Mouse (Mus musculus) heart, postnatal 14 days (tissue): ENCODE results near the gene Pyy. TPM values are rescaled to one million over a fixed set of nuclear protein-coding genes. Genes with fewer than 3 reads are reported as not detected.

Experiments used
- DNase-seq, 2 experiments: peaks; one replicate each; pipeline ENCODE4 v3.0.0; 2021 to 2022
- intact Hi-C: fragments of 180-260 bp; cut with DNase I; formaldehyde crosslinking; loops from one replicate; pipeline ENCODE4 v1.15.1; 2025
- total RNA-seq, 2 experiments: library from RNA; stranded (reverse); gene quantifications; 2 replicates each; pipeline ENCODE4 v1.2.3; 2021

Gene Pyy
- total RNA-seq, 2 experiments from 2014 or later = not detected

- intact Hi-C loops = no loop called here
- peak; percentile 61 to 72 for DNase-seq
These were observed 10.7 kb downstream of the Pyy start for GRCm38 (mm10) chr11:102096887-102097391.

GRCm38 (mm10) chr11:102096446-102096845 lies 11.2 kb downstream of the Pyy start:
- DNase-seq = no peak
- intact Hi-C loops = no loop called here

- intact Hi-C loops = no loop called here
- DNase-seq = no peak
These were observed 12.0 kb downstream of the Pyy start for GRCm38 (mm10) chr11:102095676-102096075.

GRCm38 (mm10) chr11:102089088-102089808 lies 18.4 kb downstream of the Pyy start:
- peak; percentile 36 to 68 for DNase-seq
- intact Hi-C loops = loop anchor here (2.0 kb wide), 1 partner anchor 28 kb away; no protein-coding TSS in a partner anchor

- intact Hi-C loops = loop anchor here (2.0 kb wide), 1 partner anchor 27 kb away; no protein-coding TSS in a partner anchor
- DNase-seq = peak; percentile 58 to 67
These were observed 19.4 kb downstream of the Pyy start, which contains the start of gene Mpp2 for GRCm38 (mm10) chr11:102087931-102088898. Gene Mpp2, minus strand, starts transcription at chr11:102088515.

- intact Hi-C loops = no loop called here
These were observed 20.4 kb downstream of the Pyy start for GRCm38 (mm10) chr11:102087081-102087751.

GRCm38 (mm10) chr11:102086331-102086730 lies 21.3 kb downstream of the Pyy start:
- no peak for DNase-seq
- intact Hi-C loops = no loop called here

More at GRCm38 (mm10) chr11:102087081-102087751, 20.4 kb downstream of the Pyy start:
- DNase-seq = peak; percentile 53 to 62

GRCm38 (mm10) chr11:102084159-102084558 lies 23.5 kb downstream of the Pyy start:
- intact Hi-C loops = no loop called here
- no peak for DNase-seq

GRCm38 (mm10) chr11:102083193-102083592 lies 24.4 kb downstream of the Pyy start:
- intact Hi-C loops = no loop called here
- DNase-seq = no peak

- DNase-seq = peak; percentile 62 to 70
- intact Hi-C loops = no loop called here
These were observed 25.3 kb downstream of the Pyy start for GRCm38 (mm10) chr11:102082322-102082721.

GRCm38 (mm10) chr11:102073722-102074121 lies 33.9 kb downstream of the Pyy start:
- intact Hi-C loops = no loop called here
- no peak for DNase-seq

GRCm38 (mm10) chr11:102072729-102073128 lies 34.9 kb downstream of the Pyy start:
- DNase-seq = no peak
- intact Hi-C loops = no loop called here

GRCm38 (mm10) chr11:102070426-102070825 lies 37.2 kb downstream of the Pyy start:
- intact Hi-C loops = no loop called here

GRCm38 (mm10) chr11:102069633-102070032 lies 38.0 kb downstream of the Pyy start:
- no peak for DNase-seq
- intact Hi-C loops = no loop called here

More at GRCm38 (mm10) chr11:102070426-102070825, 37.2 kb downstream of the Pyy start:
- no peak for DNase-seq

GRCm38 (mm10) chr11:102068969-102069368 lies 38.7 kb downstream of the Pyy start:
- DNase-seq = no peak
- intact Hi-C loops = no loop called here

GRCm38 (mm10) chr11:102063076-102063475 lies 44.6 kb downstream of the Pyy start:
- DNase-seq = no peak
- intact Hi-C loops = no loop called here

GRCm38 (mm10) chr11:102061941-102062473 lies 45.6 kb downstream of the Pyy start:
- DNase-seq = no peak
- intact Hi-C loops = loop anchor here (2.0 kb wide), 3 partner anchors 27 to 77 kb away; partner anchors contain the start of gene Mpp2

- intact Hi-C loops = loop anchor here (2.0 kb wide), 3 partner anchors 27 to 77 kb away; partner anchors contain the start of gene Mpp2
- DNase-seq = peak; percentile 80 to 83
These were observed 46.2 kb downstream of the Pyy start for GRCm38 (mm10) chr11:102061236-102061940.
